22 mouse cellular contexts compared by ENCODE assay signal in genomic region chr2:166801436-166801835, GRCm38 (mm10). TPM values are rescaled to one million over a fixed set of nuclear protein-coding genes. Genes with fewer than 3 reads are reported as not detected.
DNase-seq lines count a peak whose midpoint lies in the region; ATAC-seq and TF ChIP-seq lines count a peak whose summit lies in the region.
"Had no signal": no experiment of that assay in that cellular context is flagged by ENCODE, and none has a peak within 500 bp of the region (broad histone marks: within the 10 kb centered on the region; RNA-seq: fewer than 3 reads in every experiment).

No protein-coding gene starts in this region.

- 0 out of 2 replicates have a peak, but pooled peaks have one; percentile 12 for ATAC-seq in common myeloid progenitor, adult 5-6 weeks (replicated peaks; ENCODE audit: low read depth, poor library complexity, severe bottlenecking)
- ATAC-seq: activated CD4-positive, CD25-positive, alpha-beta regulatory T cell, adult 4 months; forebrain, embryonic 14.5 days; hindbrain, embryonic 16.5 days; inflammation-experienced regulatory T-cells, adult 6 months; Patski had no signal

- no peak for DNase-seq in left cerebral cortex, adult 2 months (ENCODE audit: extremely low spot score in 1 of 2, low spot score in 2 of 2)
- DNase-seq in left cerebral cortex, postnatal 25 days (ENCODE audit: low spot score in 2 of 2): no peak
- peak; percentile 69 for DNase-seq in 416B (ENCODE audit: low read depth)
- DNase-seq in splenic B cell, adult 2 months (ENCODE audit: low read depth, low spot score): peak; percentile 56
- no peak for DNase-seq in yolk sac, embryonic 10.5 days (ENCODE audit: low spot score)
- no peak for DNase-seq in kidney, postnatal 25 days
- DNase-seq: adrenal gland, postnatal 14 days; cerebellum, adult 18-20 months; cerebellum, adult 9-11 months; embryo, embryonic 11 days; heart, postnatal 36 days had no signal

- H3K27ac ChIP-seq in left cerebral cortex, adult 2 months: 0 out of 2 replicates have a peak overlapping the region, but pooled peaks have one; percentile 94
- H3K27ac ChIP-seq: embryonic facial prominence, embryonic 15.5 days; forebrain, embryonic 10.5 days; heart, embryonic 13.5 days; hindbrain, embryonic 12.5 days had no signal

- no peak for TF ChIP-seq CTCF in left cerebral cortex, adult 2 months (IDR thresholded peaks at IDR 0.05)

- intact Hi-C loops in left cerebral cortex, adult 2 months (cut with DNase I): no loop called here
- intact Hi-C loops in left cerebral cortex, postnatal 25 days (cut with DNase I): no loop called here

- no peaks in the 10 kb centered on the region; the same call in 1 of the 2 replicates for H3K36me3 ChIP-seq in splenic B cell, adult 2 months (ENCODE audit: control insufficient read depth, insufficient read depth, low read length, poor library complexity, severe bottlenecking)

- no peak overlapping the region for H3K4me3 ChIP-seq in left cerebral cortex, adult 2 months
- H3K4me3 ChIP-seq: embryonic facial prominence, embryonic 15.5 days; erythroblast, embryonic 14.5 days; forebrain, embryonic 10.5 days; heart, embryonic 13.5 days; hindbrain, embryonic 12.5 days had no signal

- no peaks in the 10 kb centered on the region for H3K27me3 ChIP-seq in splenic B cell, adult 2 months (ENCODE audit: control insufficient read depth, insufficient read depth, low read length, poor library complexity, severe bottlenecking)
- H3K27me3 ChIP-seq: embryonic facial prominence, embryonic 15.5 days; heart, embryonic 13.5 days; hindbrain, embryonic 12.5 days; Patski had no signal

RNA-seq across cellular contexts. Expression of gene Arfgef2, which starts 4.0 kb away (rescaled TPM):
- 10 to 100 TPM; 62.3 to 66.2 TPM for total RNA-seq in left cerebral cortex, adult 2 months (2021)
- 10 to 100 TPM; 52.7 to 54.6 TPM for total RNA-seq in left cerebral cortex, postnatal 25 days (2021)
- 21.3 and 31.1 TPM in 2 replicates for total RNA-seq in common myeloid progenitor, adult 5-6 weeks (2017)

RNA-seq across cellular contexts. Expression of gene Trp53rkb, which starts 9.1 kb away (rescaled TPM):
- 1 to 10 TPM; 5.3 to 6.4 TPM for total RNA-seq in left cerebral cortex, adult 2 months (2021)
- 1 to 10 TPM; 7.2 to 7.7 TPM for total RNA-seq in left cerebral cortex, postnatal 25 days (2021)
- 0.50 and 1.6 TPM in 2 replicates for total RNA-seq in common myeloid progenitor, adult 5-6 weeks (2017)

Comparison
In these comparisons a context has a peak if more than half of its experiments do, and no peak if none do; other contexts are left out.
1. DNase-seq: peak in 416B (single experiment) and splenic B cell, adult 2 months (single experiment); none in left cerebral cortex, adult 2 months (0 of 2), left cerebral cortex, postnatal 25 days (0 of 2), yolk sac, embryonic 10.5 days (single experiment) and kidney, postnatal 25 days (0 of 2).